Mouse (Mus musculus): ENCODE measurements around the gene Sall4. TPM values are rescaled to one million over a fixed set of nuclear protein-coding genes. Genes with fewer than 3 reads are reported as not detected.

Sall4 gene
- total and polyA plus RNA-seq, 3 experiments = 0.11 TPM; not detected in 2

GRCm38 (mm10) chr2:168798921-168799320 lies 31.2 kb upstream of the Sall4 start:
- Histone ChIP-seq H3K36me3 (replicated peaks) (no peaks in the 10 kb centered on the region), H3K27me3 (ENCODE audit: insufficient read depth, low read length) (no peaks in the 10 kb centered on the region), H3K4me1 (ENCODE audit: insufficient read depth, low read depth, low read length) (no peaks in the 10 kb centered on the region), H3K9me3 (replicated peaks) (peaks cover 69% of the 10 kb centered on the region), H3K4me3 (ENCODE audit: low read depth, low read length) (no peak overlapping the region)
- ATAC-seq (ENCODE audit: extremely low read depth, insufficient number of reproducible peaks, low FRiP score, poor library complexity, severe bottlenecking) (no peak), DNase-seq (ENCODE audit: low spot score) (no peak)
- TF ChIP-seq TAL1 (conservative IDR thresholded peaks at IDR 0.05; ENCODE audit: low read depth, low read length) = no peak
- TF ChIP-seq GATA1 (IDR thresholded peaks at IDR 0.05; ENCODE audit: borderline replicate concordance, low read length) = no peak
- TF ChIP-seq CTCF (IDR thresholded peaks at IDR 0.05; ENCODE audit: low read depth, low read length) = no peak

- DNase-seq (ENCODE audit: low spot score) (no peak), ATAC-seq (ENCODE audit: extremely low read depth, insufficient number of reproducible peaks, low FRiP score, poor library complexity, severe bottlenecking) (no peak)
- Histone ChIP-seq H3K9me3 (replicated peaks) (peaks cover 70% of the 10 kb centered on the region), H3K27me3 (ENCODE audit: insufficient read depth, low read length) (no peaks in the 10 kb centered on the region), H3K4me3 (ENCODE audit: low read depth, low read length) (no peak overlapping the region), H3K36me3 (replicated peaks) (no peaks in the 10 kb centered on the region), H3K4me1 (ENCODE audit: insufficient read depth, low read depth, low read length) (no peaks in the 10 kb centered on the region)
- no peak for TF ChIP-seq POLR2AphosphoS5 (IDR thresholded peaks at IDR 0.05; ENCODE audit: insufficient replicate concordance, low read depth, low read length)
- no peak for TF ChIP-seq GATA1 (IDR thresholded peaks at IDR 0.05; ENCODE audit: borderline replicate concordance, low read length)
- no peak for TF ChIP-seq GATA2 (IDR thresholded peaks at IDR 0.05; ENCODE audit: borderline replicate concordance, low read depth, low read length)
- TF ChIP-seq TAL1 (conservative IDR thresholded peaks at IDR 0.05; ENCODE audit: low read depth, low read length) = no peak
- TF ChIP-seq CTCF (IDR thresholded peaks at IDR 0.05; ENCODE audit: low read depth, low read length) = no peak
Observed at GRCm38 (mm10) chr2:168791115-168791802, 23.5 kb upstream of the Sall4 start.

- DNase-seq (ENCODE audit: low spot score) (no peak), ATAC-seq (ENCODE audit: extremely low read depth, insufficient number of reproducible peaks, low FRiP score, poor library complexity, severe bottlenecking) (no peak)
- H3K36me3 ChIP-seq (replicated peaks) = no peaks in the 10 kb centered on the region
- H3K4me3 ChIP-seq (ENCODE audit: low read depth, low read length) = no peak overlapping the region
- no peaks in the 10 kb centered on the region for H3K4me1 ChIP-seq (ENCODE audit: insufficient read depth, low read depth, low read length)
- no peaks in the 10 kb centered on the region for H3K27me3 ChIP-seq (ENCODE audit: insufficient read depth, low read length)
- H3K9me3 ChIP-seq (replicated peaks) = peaks cover 67% of the 10 kb centered on the region
- TF ChIP-seq POLR2AphosphoS5 (IDR thresholded peaks at IDR 0.05; ENCODE audit: insufficient replicate concordance, low read depth, low read length) (no peak), GATA2 (IDR thresholded peaks at IDR 0.05; ENCODE audit: borderline replicate concordance, low read depth, low read length) (no peak), CTCF (IDR thresholded peaks at IDR 0.05; ENCODE audit: low read depth, low read length) (no peak), GATA1 (IDR thresholded peaks at IDR 0.05; ENCODE audit: borderline replicate concordance, low read length) (no peak), TAL1 (conservative IDR thresholded peaks at IDR 0.05; ENCODE audit: low read depth, low read length) (no peak)
Observed at GRCm38 (mm10) chr2:168786174-168786573, 18.4 kb upstream of the Sall4 start.

DNA sequence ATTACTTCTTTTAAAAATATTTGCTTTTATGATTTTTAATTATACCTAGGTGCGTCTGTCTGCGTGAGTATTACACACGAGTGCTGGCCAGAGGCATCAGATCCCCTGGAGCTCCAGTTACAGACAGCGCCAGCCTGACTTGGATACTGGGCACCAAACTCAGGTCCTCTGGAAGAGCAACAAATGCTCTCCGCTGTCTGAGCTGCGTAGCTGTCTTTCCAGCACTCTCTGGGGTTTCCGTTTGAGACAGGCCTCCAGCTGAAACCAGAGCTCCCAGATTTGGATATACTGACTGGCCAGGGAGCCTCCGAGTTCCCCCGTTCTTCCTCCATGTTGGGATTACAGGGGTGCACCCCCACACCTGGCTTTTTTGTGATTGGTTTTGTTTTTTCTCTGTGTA lies 12.9 kb upstream of the Sall4 start:
- Histone ChIP-seq H3K9me3 (replicated peaks) (peaks cover 63% of the 10 kb centered on the region), H3K4me3 (ENCODE audit: low read depth, low read length) (no peak overlapping the region), H3K36me3 (replicated peaks) (no peaks in the 10 kb centered on the region), H3K4me1 (ENCODE audit: insufficient read depth, low read depth, low read length) (no peaks in the 10 kb centered on the region), H3K27me3 (ENCODE audit: insufficient read depth, low read length) (no peaks in the 10 kb centered on the region)
- TF ChIP-seq CTCF (IDR thresholded peaks at IDR 0.05; ENCODE audit: low read depth, low read length) (no peak), GATA1 (IDR thresholded peaks at IDR 0.05; ENCODE audit: borderline replicate concordance, low read length) (no peak), POLR2AphosphoS5 (IDR thresholded peaks at IDR 0.05; ENCODE audit: insufficient replicate concordance, low read depth, low read length) (no peak), TAL1 (conservative IDR thresholded peaks at IDR 0.05; ENCODE audit: low read depth, low read length) (no peak), GATA2 (IDR thresholded peaks at IDR 0.05; ENCODE audit: borderline replicate concordance, low read depth, low read length) (no peak)
- no peak for DNase-seq (ENCODE audit: low spot score)
- no peak for ATAC-seq (ENCODE audit: extremely low read depth, insufficient number of reproducible peaks, low FRiP score, poor library complexity, severe bottlenecking)

DNA sequence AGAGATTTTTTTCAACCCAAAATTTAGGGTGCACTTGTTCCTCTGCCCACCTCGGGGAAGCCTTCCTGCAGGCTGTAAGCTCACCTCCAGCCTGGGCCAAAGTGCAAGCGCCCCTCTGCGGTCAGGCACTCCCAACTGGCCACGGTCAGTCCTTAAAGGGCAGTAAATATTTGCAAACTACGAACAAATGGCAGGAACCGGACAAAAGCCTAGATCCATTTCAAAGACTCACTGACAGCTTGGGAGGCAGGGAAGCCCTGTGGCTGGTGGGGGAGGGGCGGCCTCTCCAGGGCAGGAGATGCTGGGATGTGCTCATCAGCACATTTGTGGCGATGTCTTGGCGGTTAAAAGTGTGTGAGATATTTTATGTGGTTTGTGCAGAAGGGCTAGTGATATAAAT lies 12.3 kb upstream of the Sall4 start:
- TF ChIP-seq CTCF (IDR thresholded peaks at IDR 0.05; ENCODE audit: low read depth, low read length) (no peak), TAL1 (conservative IDR thresholded peaks at IDR 0.05; ENCODE audit: low read depth, low read length) (no peak), POLR2AphosphoS5 (IDR thresholded peaks at IDR 0.05; ENCODE audit: insufficient replicate concordance, low read depth, low read length) (no peak), GATA1 (IDR thresholded peaks at IDR 0.05; ENCODE audit: borderline replicate concordance, low read length) (no peak), GATA2 (IDR thresholded peaks at IDR 0.05; ENCODE audit: borderline replicate concordance, low read depth, low read length) (no peak)
- H3K27me3 ChIP-seq (ENCODE audit: insufficient read depth, low read length) = no peaks in the 10 kb centered on the region
- no peaks in the 10 kb centered on the region for H3K36me3 ChIP-seq (replicated peaks)
- no peaks in the 10 kb centered on the region for H3K4me1 ChIP-seq (ENCODE audit: insufficient read depth, low read depth, low read length)
- H3K9me3 ChIP-seq (replicated peaks) = peaks cover 62% of the 10 kb centered on the region
- no peak for DNase-seq (ENCODE audit: low spot score)
- no peak for ATAC-seq (ENCODE audit: extremely low read depth, insufficient number of reproducible peaks, low FRiP score, poor library complexity, severe bottlenecking)
- H3K4me3 ChIP-seq (ENCODE audit: low read depth, low read length) = no peak overlapping the region

DNA sequence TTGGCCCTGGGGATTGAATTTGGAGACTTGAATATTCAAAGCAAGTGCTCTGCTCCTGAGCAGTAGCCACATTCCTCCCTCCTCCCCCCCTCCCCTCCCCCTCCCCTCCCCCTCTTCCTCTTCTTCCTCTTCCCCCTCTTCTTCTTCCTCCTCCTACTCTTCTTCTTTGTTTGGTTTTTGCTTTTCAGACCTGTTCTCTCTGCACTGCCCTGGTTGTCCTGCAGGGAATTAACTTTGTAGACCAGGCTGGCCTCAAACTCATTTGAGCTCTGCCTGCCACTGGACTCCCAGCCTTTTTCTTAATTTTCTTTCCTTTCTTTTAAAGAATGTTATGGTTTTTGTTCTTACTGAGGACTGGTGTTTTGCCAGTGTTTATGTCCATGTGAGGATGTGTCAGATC lies 9.7 kb upstream of the Sall4 start:
- no peak overlapping the region for H3K4me3 ChIP-seq (ENCODE audit: low read depth, low read length)
- peaks cover 64% of the 10 kb centered on the region for H3K9me3 ChIP-seq (replicated peaks)
- no peak for TF ChIP-seq GATA1 (IDR thresholded peaks at IDR 0.05; ENCODE audit: borderline replicate concordance, low read length)
- no peak for TF ChIP-seq GATA2 (IDR thresholded peaks at IDR 0.05; ENCODE audit: borderline replicate concordance, low read depth, low read length)
- TF ChIP-seq TAL1 (conservative IDR thresholded peaks at IDR 0.05; ENCODE audit: low read depth, low read length) = no peak
- TF ChIP-seq CTCF (IDR thresholded peaks at IDR 0.05; ENCODE audit: low read depth, low read length) = no peak
- no peak for TF ChIP-seq POLR2AphosphoS5 (IDR thresholded peaks at IDR 0.05; ENCODE audit: insufficient replicate concordance, low read depth, low read length)
- no peaks in the 10 kb centered on the region for H3K36me3 ChIP-seq (replicated peaks)
- H3K4me1 ChIP-seq (ENCODE audit: insufficient read depth, low read depth, low read length) = no peaks in the 10 kb centered on the region
- no peaks in the 10 kb centered on the region for H3K27me3 ChIP-seq (ENCODE audit: insufficient read depth, low read length)
- DNase-seq (ENCODE audit: low spot score) (no peak), ATAC-seq (ENCODE audit: extremely low read depth, insufficient number of reproducible peaks, low FRiP score, poor library complexity, severe bottlenecking) (no peak)

Measured in G1E (cell line).